Mouse (Mus musculus) liver, adult 2 months (tissue): ENCODE results near the gene Gpatch2.

Experiments
- CTCF ChIP-seq: fragments of 200-500 bp; IDR thresholded peaks from 2 replicates; pipeline ENCODE4 v1.5.1; 2011; ENCODE audit warnings: low read depth, low read length, control low read depth
- POLR2A ChIP-seq: fragments of 200-500 bp; IDR thresholded peaks from 2 replicates; pipeline ENCODE4 v1.6.1; 2011; ENCODE audit warnings: low read length, control low read depth; ENCODE audit not compliant: insufficient read depth; ENCODE audit errors: extremely low read depth

DNA sequence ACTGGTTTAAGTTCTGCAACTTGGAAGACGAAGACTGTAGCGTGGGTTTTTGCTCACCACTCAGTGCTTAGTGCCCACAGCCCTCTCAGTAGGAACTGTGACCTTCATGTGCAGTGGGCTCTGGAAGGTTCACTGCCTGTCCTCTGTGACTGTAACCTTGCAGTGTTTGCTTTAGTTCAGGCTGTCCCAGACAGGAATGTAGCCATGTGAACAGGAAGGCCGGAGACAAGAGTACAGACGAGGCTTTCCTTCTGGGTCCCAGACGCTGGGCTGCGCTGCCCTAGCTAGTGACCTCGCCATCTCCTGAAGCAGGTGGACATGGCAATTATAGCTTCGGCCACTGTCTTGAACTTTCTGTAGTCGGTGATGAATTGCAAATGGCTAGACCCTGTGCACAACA, 62.0 kb downstream of the Gpatch2 start:
- TF ChIP-seq CTCF (no peak), POLR2A (no peak)
